Mouse (Mus musculus) E14TG2a.4 (cell line): Measurements from ENCODE around the gene Gm28557.

ENCODE experiments used
- CTCF ChIP-seq: conservative IDR thresholded peaks from 2 replicates; pipeline ENCODE4 v1.5.1; 2014; ENCODE audit warnings: low read length
- NANOG ChIP-seq: IDR thresholded peaks from 2 replicates; pipeline ENCODE4 v1.6.1; 2014; ENCODE audit warnings: borderline replicate concordance, low read length, mixed read lengths
- POU5F1 ChIP-seq: IDR thresholded peaks from 2 replicates; pipeline ENCODE4 v1.6.1; 2014; ENCODE audit warnings: low read length, borderline replicate concordance

- TF ChIP-seq CTCF, result no peak
- TF ChIP-seq NANOG, result no peak
- no peak for TF ChIP-seq POU5F1
Observed at GRCm38 (mm10) chr13:67072786-67073185, 35.6 kb downstream of the Gm28557 start.
